Mouse (Mus musculus) limb, embryonic 14.5 days (tissue): ENCODE measurements around the gene Nfyb. TPM values are rescaled to one million over a fixed set of nuclear protein-coding genes. Genes with fewer than 3 reads are reported as not detected.

ENCODE experiments used
- ATAC-seq: fragments of 200-750 bp; cut with Nextera tagmentation; 2 replicates; pipeline ENCODE4 v1.8.0; 2017; ENCODE audit warnings: low read depth, moderate number of reproducible peaks, moderate TSS enrichment; ENCODE audit not compliant: low FRiP score
- DNase-seq: peaks from one replicate; pipeline ENCODE4 v3.0.0-alpha.2; 2015; ENCODE audit warnings: low spot score
- H3K27ac ChIP-seq: fragments of 300-500 bp; sonication (generic); replicated peaks from 2 replicates; pipeline ENCODE4 v1.5.1; 2014; ENCODE audit warnings: low read depth, mild to moderate bottlenecking, low read length, moderate library complexity, mixed read lengths
- H3K27me3 ChIP-seq: fragments of 300-500 bp; sonication (generic); 2 replicates; pipeline ENCODE4 v1.6.1; 2014; ENCODE audit warnings: low read length, mixed read lengths; ENCODE audit not compliant: control insufficient read depth, insufficient read depth
- H3K36me3 ChIP-seq: fragments of 300-500 bp; sonication (generic); 2 replicates; pipeline ENCODE4 v1.6.1; 2014; ENCODE audit warnings: mild to moderate bottlenecking, low read length, moderate library complexity, mixed read lengths; ENCODE audit not compliant: control insufficient read depth, insufficient read depth
- H3K4me1 ChIP-seq: fragments of 300-500 bp; sonication (generic); 2 replicates; pipeline ENCODE4 v1.6.1; 2014; ENCODE audit warnings: antibody characterized with exemption, low read length, mixed read lengths; ENCODE audit not compliant: control insufficient read depth, insufficient read depth
- H3K4me2 ChIP-seq: fragments of 300-500 bp; sonication (generic); replicated peaks from 2 replicates; pipeline ENCODE4 v1.6.1; 2014; ENCODE audit warnings: low read depth, mild to moderate bottlenecking, low read length, moderate library complexity; ENCODE audit not compliant: severe bottlenecking
- H3K4me3 ChIP-seq: fragments of 300-500 bp; sonication (generic); replicated peaks from 2 replicates; pipeline ENCODE4 v1.5.1; 2014; ENCODE audit warnings: low read length
- H3K9ac ChIP-seq: fragments of 300-500 bp; sonication (generic); 2 replicates; pipeline ENCODE4 v1.6.1; 2014; ENCODE audit warnings: mild to moderate bottlenecking, low read depth, low read length, moderate library complexity; ENCODE audit not compliant: severe bottlenecking
- H3K9me3 ChIP-seq: fragments of 300-500 bp; sonication (generic); 2 replicates; pipeline ENCODE4 v1.6.1; 2016; ENCODE audit warnings: low read length; ENCODE audit not compliant: control insufficient read depth
- POLR2A ChIP-seq: fragments of 200-500 bp; IDR thresholded peaks from 2 replicates; pipeline ENCODE4 v1.8.0; 2012; ENCODE audit warnings: inconsistent platforms, mild to moderate bottlenecking, moderate library complexity, borderline replicate concordance; ENCODE audit not compliant: insufficient read depth, insufficient read length; ENCODE audit errors: extremely low read depth
- WGBS: fragments of 180-500 bp; shearing (Covaris S2); extraction: QIAGEN DNeasy Blood & Tissue Kit; methylation state at CpG from one replicate; pipeline ENCODE4 v1.1.7; 2014; 5-methylcytosine and 5-hydroxymethylcytosine counted together
- polyA plus RNA-seq, 2 experiments: library from polyadenylated mRNA; depleted of rRNA in 1 of 2; stranded (reverse) in 1 of 2; unstranded in 1 of 2; fragments of >200 nt; fragmentation: Nextera tagmentation in 1 of 2; extraction: Ambion mirVana in 1 of 2; gene quantifications; 2 replicates each; pipeline versions ENCODE4 v1.2.1 to v1.2.3; 2012 to 2014

Nfyb gene
- polyA plus RNA-seq, 2 experiments = 41.0 to 41.3 TPM

DNA sequence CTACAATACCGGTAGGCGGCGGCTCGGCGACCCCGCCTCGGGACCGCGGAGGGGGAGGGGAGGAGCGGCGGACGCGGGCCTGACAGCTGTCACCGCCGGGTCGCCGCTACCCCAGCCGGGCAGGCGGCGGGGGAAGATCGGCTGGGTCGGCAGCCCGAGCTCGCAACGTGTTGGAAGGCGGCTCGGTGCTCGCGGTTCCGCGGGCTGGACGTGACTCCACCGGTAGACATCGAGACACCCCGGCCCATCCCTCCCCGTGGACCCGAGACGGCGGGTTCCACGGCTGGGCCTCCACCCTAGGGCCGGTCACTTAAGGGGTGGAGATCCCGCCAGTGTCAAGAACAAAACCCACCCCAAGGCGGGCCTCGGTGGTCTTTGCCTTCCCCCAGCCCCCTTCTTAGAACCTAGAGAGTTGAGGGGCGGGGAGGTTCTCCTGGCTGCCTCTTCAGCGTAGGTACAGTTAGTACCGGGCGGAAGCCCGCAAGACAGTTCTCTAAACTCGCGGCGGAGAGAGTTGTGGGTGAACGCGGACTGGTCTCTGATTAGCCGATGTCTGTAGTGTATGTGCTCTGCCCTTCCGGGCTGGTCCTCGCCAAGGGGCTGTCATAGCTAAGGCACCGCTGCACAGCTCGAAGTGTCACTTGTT lies 64.5 kb downstream of the Nfyb start:
- Histone ChIP-seq H3K4me1 (peaks cover 9% of the 10 kb centered on the region), H3K27me3 (no peaks in the 10 kb centered on the region), H3K27ac (peak overlapping the region; percentile 80; the same call in 1 of the 2 replicates), H3K4me3 (peak overlapping the region; percentile 96), H3K9me3 (no peaks in the 10 kb centered on the region), H3K36me3 (peaks cover 17% of the 10 kb centered on the region), H3K9ac (peak overlapping the region; percentile 80), H3K4me2 (peak overlapping the region; percentile 83)
- DNase-seq = peak; percentile 38
- TF ChIP-seq POLR2A = no peak
- WGBS = under 1% methylated on average over 39 of the region's 59 CpGs
- peak; percentile 77 for ATAC-seq

- H3K36me3 ChIP-seq = peaks cover 13% of the 10 kb centered on the region
- DNase-seq = peak; percentile 86
- ATAC-seq = peak; percentile 97
- peak; percentile 72; the same call in 1 of the 2 replicates for TF ChIP-seq POLR2A
- H3K9ac ChIP-seq = peak overlapping the region; percentile 80
- peak overlapping the region; percentile 80 for H3K27ac ChIP-seq
- no peaks in the 10 kb centered on the region for H3K9me3 ChIP-seq
- peak overlapping the region; percentile 71 for H3K4me2 ChIP-seq
- WGBS = 1% methylated on average over 11 of the region's 42 CpGs
- H3K4me1 ChIP-seq = peaks cover 9% of the 10 kb centered on the region
- no peaks in the 10 kb centered on the region for H3K27me3 ChIP-seq
- H3K4me3 ChIP-seq = peak overlapping the region; percentile 96
Observed at GRCm38 (mm10) chr10:82698712-82699261, 65.2 kb downstream of the Nfyb start.

Other genes starting within 250 kb of the Nfyb start
- gene 1190007I07Rik, start 140.9 kb downstream of the Nfyb start, polyA plus RNA-seq (2012; rRNA removed) = 46.4 and 46.7 TPM in 2 replicates
- gene 1190007I07Rik, start 140.9 kb downstream of the Nfyb start, polyA plus RNA-seq (2014; fragmentation: Nextera tagmentation; extraction: Ambion mirVana) = 33.8 and 40.5 TPM in 2 replicates
- gene Tdg, start 134.3 kb downstream of the Nfyb start, polyA plus RNA-seq (2012; rRNA removed) = 67.4 and 77.3 TPM in 2 replicates
- gene Tdg, start 134.3 kb downstream of the Nfyb start, polyA plus RNA-seq (2014; fragmentation: Nextera tagmentation; extraction: Ambion mirVana) = 116 and 138 TPM in 2 replicates
- 25.5 and 27.8 TPM in 2 replicates for gene Glt8d2, start 73.5 kb downstream of the Nfyb start, polyA plus RNA-seq (2012; rRNA removed)
- 23.1 and 23.4 TPM in 2 replicates for gene Glt8d2, start 73.5 kb downstream of the Nfyb start, polyA plus RNA-seq (2014; fragmentation: Nextera tagmentation; extraction: Ambion mirVana)
- 36.1 and 38.8 TPM in 2 replicates for gene Hcfc2, start 68.0 kb downstream of the Nfyb start, polyA plus RNA-seq (2012; rRNA removed)
- gene Hcfc2, start 68.0 kb downstream of the Nfyb start, polyA plus RNA-seq (2014; fragmentation: Nextera tagmentation; extraction: Ambion mirVana) = 44.6 and 48.2 TPM in 2 replicates
- gene Txnrd1, start 69.8 kb upstream of the Nfyb start, polyA plus RNA-seq (2012; rRNA removed) = 67.7 and 71.4 TPM in 2 replicates
- gene Txnrd1, start 69.8 kb upstream of the Nfyb start, polyA plus RNA-seq (2014; fragmentation: Nextera tagmentation; extraction: Ambion mirVana) = 87.9 and 97.7 TPM in 2 replicates
- 0.53 and 0.72 TPM in 2 replicates for gene Eid3, start 102.5 kb upstream of the Nfyb start, polyA plus RNA-seq (2012; rRNA removed)
- gene Eid3, start 102.5 kb upstream of the Nfyb start, polyA plus RNA-seq (2014; fragmentation: Nextera tagmentation; extraction: Ambion mirVana) = 0.43 and 0.55 TPM in 2 replicates
- 27.6 and 38.4 TPM in 2 replicates for gene Chst11, start 221.4 kb upstream of the Nfyb start, polyA plus RNA-seq (2012; rRNA removed)
- 5.2 and 5.9 TPM in 2 replicates for gene Chst11, start 221.4 kb upstream of the Nfyb start, polyA plus RNA-seq (2014; fragmentation: Nextera tagmentation; extraction: Ambion mirVana)